Mouse (Mus musculus): ENCODE results near the gene 1110059E24Rik. TPM values are rescaled to one million over a fixed set of nuclear protein-coding genes. Genes with fewer than 3 reads are reported as not detected.
A peak's percentile ranks its signal among the peaks of the same experiment; 100 is the strongest.

The 1110059E24Rik gene
- polyA plus RNA-seq, 1 experiment: not detected

DNA sequence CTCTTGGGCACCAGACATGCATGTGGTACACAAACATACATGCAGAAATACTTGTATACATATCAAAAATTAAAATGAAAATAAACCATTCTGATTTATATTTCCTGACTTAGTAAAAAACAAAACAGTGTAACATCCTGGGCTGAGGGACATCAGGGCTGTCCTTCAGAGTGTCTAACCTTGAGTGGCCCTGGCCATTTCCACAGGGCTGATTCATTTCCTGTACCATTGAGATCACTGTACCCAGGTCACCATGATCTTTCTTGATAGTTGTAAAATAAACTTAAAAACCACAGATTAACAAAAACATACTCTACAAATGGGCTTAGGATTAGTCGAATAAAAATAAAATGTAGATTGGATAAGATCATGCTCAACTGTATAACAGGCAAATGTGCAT is 66.2 kb downstream of the 1110059E24Rik start:
- Histone ChIP-seq H3K27ac (ENCODE audit: insufficient read depth, low read depth, low read length) (no peak overlapping the region), H3K4me3 (ENCODE audit: insufficient read depth, low read depth, low read length) (no peak overlapping the region), H3K4me1 (ENCODE audit: control insufficient read depth, insufficient read depth, low read length) (no peaks in the 10 kb centered on the region)
- WGBS: 93% methylated on average over 1 of the region's 1 CpGs
- TF ChIP-seq POLR2A (IDR thresholded peaks at IDR 0.05; ENCODE audit: insufficient read depth, low read depth, low read length): no peak
- no peak for TF ChIP-seq CTCF (IDR thresholded peaks at IDR 0.05; ENCODE audit: insufficient read depth, low read depth, low read length)

DNA sequence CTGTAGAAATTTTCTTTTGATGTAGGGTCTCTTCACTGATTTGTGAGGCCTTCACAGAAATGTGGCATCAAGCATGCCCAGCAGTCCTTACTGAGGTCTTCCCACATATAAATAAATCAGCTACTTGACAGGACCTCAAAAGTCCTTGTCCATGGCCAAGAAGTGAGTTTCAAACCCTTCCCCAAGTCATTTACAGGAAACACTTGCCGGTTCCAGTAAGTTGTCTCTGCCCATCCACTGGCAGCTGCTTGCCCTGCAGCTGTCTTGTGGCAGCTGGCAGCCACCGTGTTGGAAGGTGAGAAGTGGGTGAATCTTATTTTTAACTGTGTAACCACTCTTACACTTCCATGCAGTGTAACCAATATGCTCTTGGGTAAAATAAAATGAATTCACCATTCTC is 66.9 kb downstream of the 1110059E24Rik start:
- TF ChIP-seq POLR2A (IDR thresholded peaks at IDR 0.05; ENCODE audit: insufficient read depth, low read depth, low read length) (no peak), CTCF (IDR thresholded peaks at IDR 0.05; ENCODE audit: insufficient read depth, low read depth, low read length) (no peak)
- Histone ChIP-seq H3K27ac (ENCODE audit: insufficient read depth, low read depth, low read length) (no peak overlapping the region), H3K4me3 (ENCODE audit: insufficient read depth, low read depth, low read length) (no peak overlapping the region), H3K4me1 (ENCODE audit: control insufficient read depth, insufficient read depth, low read length) (no peaks in the 10 kb centered on the region)
- 75% methylated on average over 2 of the region's 2 CpGs for WGBS

DNA sequence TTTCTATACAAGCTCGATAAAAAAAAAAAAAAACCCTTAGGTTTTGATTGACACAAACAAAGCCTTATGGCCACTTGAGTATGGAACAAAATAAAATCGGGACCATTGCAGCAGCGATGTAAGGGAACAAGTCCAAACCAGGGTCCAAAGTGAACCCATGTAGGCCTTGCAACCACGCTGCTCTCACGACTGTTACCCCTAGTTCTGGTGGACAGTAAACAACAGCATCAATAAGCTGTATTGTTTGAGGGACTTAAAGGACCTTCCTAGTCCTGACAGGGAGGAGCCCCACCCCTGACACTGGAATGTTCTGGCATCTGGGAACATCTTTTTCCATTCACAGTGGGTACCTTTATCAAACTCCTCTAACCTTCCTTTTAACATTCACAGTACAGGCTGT is 68.8 kb downstream of the 1110059E24Rik start:
- 87% methylated on average over 5 of the region's 5 CpGs for WGBS
- TF ChIP-seq CTCF (IDR thresholded peaks at IDR 0.05; ENCODE audit: insufficient read depth, low read depth, low read length) (no peak), POLR2A (IDR thresholded peaks at IDR 0.05; ENCODE audit: insufficient read depth, low read depth, low read length) (no peak)
- no peak overlapping the region for H3K27ac ChIP-seq (ENCODE audit: insufficient read depth, low read depth, low read length)
- no peaks in the 10 kb centered on the region for H3K4me1 ChIP-seq (ENCODE audit: control insufficient read depth, insufficient read depth, low read length)
- H3K4me3 ChIP-seq (ENCODE audit: insufficient read depth, low read depth, low read length): no peak overlapping the region

DNA sequence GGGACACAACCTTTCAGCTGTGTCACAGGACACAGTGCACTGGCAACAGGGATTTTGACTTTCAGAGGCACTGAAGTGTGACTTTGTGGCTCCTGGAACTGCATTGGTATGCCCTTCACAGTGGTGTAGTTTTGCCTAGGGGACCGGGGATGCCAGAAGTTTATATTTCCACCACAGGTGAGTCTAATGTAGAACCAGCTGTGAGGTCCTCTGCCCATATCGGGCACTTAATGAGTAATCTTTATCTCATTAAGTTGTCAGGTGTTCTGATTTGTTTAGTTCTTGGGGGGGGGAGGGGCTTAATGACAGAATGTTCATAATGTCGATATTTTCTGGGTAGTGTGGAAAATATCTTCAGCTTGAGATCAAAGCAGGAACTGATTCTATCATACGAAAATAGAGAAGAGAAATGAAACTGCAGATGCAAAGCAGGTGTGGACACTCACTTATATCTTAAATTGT is 69.2 kb downstream of the 1110059E24Rik start:
- TF ChIP-seq POLR2A (IDR thresholded peaks at IDR 0.05; ENCODE audit: insufficient read depth, low read depth, low read length) (no peak), CTCF (IDR thresholded peaks at IDR 0.05; ENCODE audit: insufficient read depth, low read depth, low read length) (no peak)
- Histone ChIP-seq H3K4me3 (ENCODE audit: insufficient read depth, low read depth, low read length) (no peak overlapping the region), H3K4me1 (ENCODE audit: control insufficient read depth, insufficient read depth, low read length) (no peaks in the 10 kb centered on the region), H3K27ac (ENCODE audit: insufficient read depth, low read depth, low read length) (no peak overlapping the region)
- WGBS: 92% methylated on average over 4 of the region's 4 CpGs

DNA sequence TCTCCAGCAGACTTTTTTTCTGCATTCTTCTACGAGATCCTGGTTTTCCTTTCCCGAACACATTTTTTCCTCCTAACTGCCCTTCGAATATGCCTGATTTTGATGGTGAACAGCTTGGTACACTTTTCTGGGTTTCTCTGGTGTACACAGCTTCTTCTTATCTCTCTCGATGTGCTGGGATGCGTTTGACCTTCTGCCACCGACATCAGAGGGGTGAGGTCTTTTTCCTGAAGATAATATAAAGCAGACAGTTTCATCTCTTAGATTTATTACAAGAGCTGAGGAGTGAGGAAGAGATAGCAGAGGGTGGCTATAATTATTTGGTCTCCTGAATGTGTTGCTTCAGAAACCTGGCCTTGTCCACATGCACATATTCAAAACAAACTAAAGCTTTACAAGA is 71.4 kb downstream of the 1110059E24Rik start:
- Histone ChIP-seq H3K4me1 (ENCODE audit: control insufficient read depth, insufficient read depth, low read length) (no peaks in the 10 kb centered on the region), H3K4me3 (ENCODE audit: insufficient read depth, low read depth, low read length) (no peak overlapping the region), H3K27ac (ENCODE audit: insufficient read depth, low read depth, low read length) (no peak overlapping the region)
- 89% methylated on average over 6 of the region's 6 CpGs for WGBS
- TF ChIP-seq POLR2A (IDR thresholded peaks at IDR 0.05; ENCODE audit: insufficient read depth, low read depth, low read length) (no peak), CTCF (IDR thresholded peaks at IDR 0.05; ENCODE audit: insufficient read depth, low read depth, low read length) (no peak)

DNA sequence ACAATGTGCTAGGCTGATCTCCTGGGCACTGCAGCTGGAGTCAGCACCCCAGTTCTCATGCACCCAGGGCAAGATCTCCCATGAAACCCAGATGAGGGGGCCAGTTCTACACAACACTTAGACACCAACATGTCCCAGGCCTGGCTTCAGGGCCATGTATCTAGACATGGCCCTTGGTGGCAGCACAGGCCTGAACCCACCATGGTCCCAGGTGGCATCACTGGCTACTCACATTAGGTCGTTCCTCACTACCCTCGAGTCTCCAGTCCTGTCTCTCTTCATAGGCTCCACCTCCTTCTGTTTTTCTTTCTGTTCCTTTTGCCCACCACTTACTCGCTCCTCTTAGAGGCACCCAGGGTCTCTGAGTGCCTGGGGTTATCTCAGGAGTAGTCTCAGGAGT is 72.9 kb downstream of the 1110059E24Rik start:
- Histone ChIP-seq H3K4me1 (ENCODE audit: control insufficient read depth, insufficient read depth, low read length) (no peaks in the 10 kb centered on the region), H3K27ac (ENCODE audit: insufficient read depth, low read depth, low read length) (no peak overlapping the region), H3K4me3 (ENCODE audit: insufficient read depth, low read depth, low read length) (no peak overlapping the region)
- no peak for TF ChIP-seq CTCF (IDR thresholded peaks at IDR 0.05; ENCODE audit: insufficient read depth, low read depth, low read length)
- WGBS: 90% methylated on average over 3 of the region's 3 CpGs

DNA sequence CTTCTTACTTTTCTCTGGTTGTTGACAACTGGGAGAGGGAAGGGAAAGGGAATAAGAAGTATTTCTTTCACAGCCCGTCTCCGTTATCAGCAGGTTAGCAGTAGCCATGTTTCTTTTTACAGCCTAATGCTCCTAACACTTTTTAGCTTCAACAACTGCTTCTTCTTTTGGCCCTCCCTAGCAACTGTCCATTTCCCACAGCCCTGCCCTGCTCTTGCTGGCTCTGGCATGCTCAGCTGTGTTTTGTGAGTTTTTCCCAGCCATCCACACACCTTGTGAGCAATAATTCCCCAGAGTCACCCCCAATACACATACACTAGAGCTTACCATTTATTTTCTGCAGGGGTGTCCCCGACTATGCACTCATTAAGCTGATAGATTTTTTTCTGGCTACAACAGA is 75.3 kb downstream of the 1110059E24Rik start:
- Histone ChIP-seq H3K4me3 (ENCODE audit: insufficient read depth, low read depth, low read length) (no peak overlapping the region), H3K27ac (ENCODE audit: insufficient read depth, low read depth, low read length) (no peak overlapping the region), H3K4me1 (ENCODE audit: control insufficient read depth, insufficient read depth, low read length) (peaks cover 4% of the 10 kb centered on the region; the same call in 1 of the 2 replicates)
- no peak for TF ChIP-seq POLR2A (IDR thresholded peaks at IDR 0.05; ENCODE audit: insufficient read depth, low read depth, low read length)
- no peak for TF ChIP-seq CTCF (IDR thresholded peaks at IDR 0.05; ENCODE audit: insufficient read depth, low read depth, low read length)
- 69% methylated on average over 3 of the region's 3 CpGs for WGBS

DNA sequence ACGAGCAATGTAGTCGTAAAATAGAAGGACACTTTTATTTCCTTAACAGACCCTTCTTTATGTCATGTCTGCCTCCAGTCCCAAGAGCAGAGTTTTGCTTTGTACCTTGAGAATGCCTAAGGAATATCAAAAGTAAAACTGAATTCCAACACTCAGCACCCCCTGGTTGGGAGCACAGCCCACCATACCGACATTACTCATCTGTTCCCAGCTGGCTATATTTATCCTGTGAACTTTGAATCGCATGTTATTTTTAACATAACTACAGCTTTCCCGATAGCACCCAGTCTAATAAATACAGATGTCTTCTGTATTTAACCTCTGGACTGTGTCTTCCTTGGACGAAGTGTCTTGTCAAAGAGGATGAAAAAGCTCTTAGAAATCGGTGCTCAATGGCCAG is 80.8 kb downstream of the 1110059E24Rik start:
- Histone ChIP-seq H3K27ac (ENCODE audit: insufficient read depth, low read depth, low read length) (no peak overlapping the region), H3K4me1 (ENCODE audit: control insufficient read depth, insufficient read depth, low read length) (peaks cover 5% of the 10 kb centered on the region; the same call in 1 of the 2 replicates), H3K4me3 (ENCODE audit: insufficient read depth, low read depth, low read length) (no peak overlapping the region)
- WGBS: 33% methylated on average over 7 of the region's 7 CpGs
- TF ChIP-seq CTCF (IDR thresholded peaks at IDR 0.05; ENCODE audit: insufficient read depth, low read depth, low read length) (no peak), POLR2A (IDR thresholded peaks at IDR 0.05; ENCODE audit: insufficient read depth, low read depth, low read length) (no peak)

DNA sequence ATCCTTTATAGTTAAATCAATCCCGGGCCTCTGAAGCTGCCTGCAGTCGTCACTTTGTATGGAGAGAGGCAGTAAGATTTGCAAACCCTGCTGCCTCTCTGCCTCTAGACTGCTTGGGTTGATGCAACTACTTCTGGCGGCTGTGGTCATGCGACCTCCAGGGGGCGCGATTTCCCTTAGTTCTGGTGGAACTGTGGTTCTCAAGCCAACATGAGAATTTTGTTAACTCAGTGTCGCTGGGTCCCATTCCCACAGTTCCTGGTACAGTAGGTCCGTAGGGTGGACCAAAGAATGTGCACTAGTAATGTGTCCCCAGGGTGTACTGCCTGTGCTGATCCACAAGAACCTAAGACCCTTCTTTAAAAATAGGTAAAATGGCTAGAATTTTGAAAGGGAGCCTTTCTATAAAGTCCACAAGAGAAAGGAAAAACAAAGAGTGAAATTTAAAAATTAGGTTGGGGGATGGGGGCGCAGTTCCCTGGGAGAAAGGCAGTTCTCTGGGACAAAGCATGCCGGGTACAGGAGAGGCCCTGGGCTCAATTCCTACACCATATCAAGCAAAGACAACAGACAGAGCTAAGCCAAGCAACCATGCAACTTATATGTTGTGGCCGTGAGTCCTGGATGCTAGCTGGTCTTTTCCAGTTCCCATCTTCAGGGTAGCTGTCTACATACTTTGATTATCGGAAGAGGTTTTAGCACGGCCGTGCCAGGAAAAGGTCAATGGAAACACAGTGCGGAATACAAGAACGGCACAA is 81.4 kb downstream of the 1110059E24Rik start:
- Histone ChIP-seq H3K4me1 (ENCODE audit: control insufficient read depth, insufficient read depth, low read length) (peaks cover 5% of the 10 kb centered on the region; the same call in 1 of the 2 replicates), H3K27ac (ENCODE audit: insufficient read depth, low read depth, low read length) (no peak overlapping the region; the same call in 1 of the 2 replicates), H3K4me3 (ENCODE audit: insufficient read depth, low read depth, low read length) (no peak overlapping the region)
- TF ChIP-seq POLR2A (IDR thresholded peaks at IDR 0.05; ENCODE audit: insufficient read depth, low read depth, low read length): no peak
- peak; percentile 78; the same call in 1 of the 2 replicates for TF ChIP-seq CTCF (IDR thresholded peaks at IDR 0.05; ENCODE audit: insufficient read depth, low read depth, low read length)
- 38% methylated on average over 16 of the region's 16 CpGs for WGBS
